ENCODE assay signal across 12 mouse cellular contexts in genomic region chr10:95291133-95291876, GRCm38 (mm10). TPM values are rescaled to one million over a fixed set of nuclear protein-coding genes. Genes with fewer than 3 reads are reported as not detected.
DNase-seq lines count a peak whose midpoint lies in the region; ATAC-seq and TF ChIP-seq lines count a peak whose summit lies in the region.
"Had no signal": no experiment of that assay in that cellular context is flagged by ENCODE, and none has a peak within 500 bp of the region (broad histone marks: within the 10 kb centered on the region; RNA-seq: fewer than 3 reads in every experiment).

No protein-coding gene starts in this region.

- no peak overlapping the region for H3K9ac ChIP-seq in lung, embryonic 15.5 days

- H3K27me3 ChIP-seq in lung, embryonic 15.5 days = no peaks in the 10 kb centered on the region

- no peak for TF ChIP-seq POLR2A in lung, adult 2 months (IDR thresholded peaks at IDR 0.05; ENCODE audit: borderline replicate concordance, extremely low read depth, low read depth, low read length)

- no peaks in the 10 kb centered on the region for H3K36me3 ChIP-seq in lung, embryonic 15.5 days

- no peak for TF ChIP-seq CTCF in lung, adult 2 months (IDR thresholded peaks at IDR 0.05; ENCODE audit: insufficient read depth, low read length)

- ATAC-seq in lung, embryonic 15.5 days (ENCODE audit: borderline replicate concordance, extremely low read depth, low FRiP score, low TSS enrichment) = peak; percentile 52; the same call in 1 of the 2 replicates
- ATAC-seq in granulocyte monocyte progenitor cell, adult 5-6 weeks (replicated peaks; ENCODE audit: poor library complexity, severe bottlenecking) = peak; percentile 91
- ATAC-seq: hindbrain, embryonic 16.5 days had no signal

- H3K4me3 ChIP-seq in lung, embryonic 15.5 days = no peak overlapping the region
- no peak overlapping the region for H3K4me3 ChIP-seq in lung, adult 2 months (replicated peaks; ENCODE audit: extremely low read depth, low read depth, low read length)

- no peak for DNase-seq in lung, adult 2 months
- peak; percentile 35 for DNase-seq in lung, postnatal 10 days
- DNase-seq in spleen, postnatal 36 days (ENCODE audit: low spot score in 2 of 2) = peak; percentile 66 to 70
- no peak for DNase-seq in ovary, adult 18-20 months (ENCODE audit: low spot score)
- DNase-seq in gastrocnemius, adult 18-20 months (ENCODE audit: low spot score) = no peak
- no peak for DNase-seq in thymus, postnatal 14 days
- DNase-seq: cerebellum, adult 9-11 months; kidney, adult 2 months had no signal

- H3K4me2 ChIP-seq in lung, embryonic 15.5 days = no peak overlapping the region
- H3K4me2 ChIP-seq: heart, embryonic 11.5 days had no signal

- H3K9me3 ChIP-seq in lung, embryonic 15.5 days = no peaks in the 10 kb centered on the region

- WGBS in lung, embryonic 15.5 days = 44% methylated on average over 13 of the region's 13 CpGs
- 60% methylated on average over 13 of the region's 13 CpGs for WGBS in lung, adult 2 months

- H3K4me1 ChIP-seq in lung, embryonic 15.5 days = peaks cover 13% of the 10 kb centered on the region
- H3K4me1 ChIP-seq in lung, adult 2 months (ENCODE audit: control insufficient read depth, insufficient read depth, low read length) = peaks cover 11% of the 10 kb centered on the region

- H3K27ac ChIP-seq in lung, embryonic 15.5 days = no peak overlapping the region

RNA-seq across cellular contexts. Expression of gene Cradd, which starts 32.6 kb away (rescaled TPM):
- polyA plus RNA-seq in lung, embryonic 15.5 days (2015; fragmentation: Nextera tagmentation; extraction: Ambion mirVana) = 12.7 and 12.9 TPM in 2 replicates
- polyA plus RNA-seq in lung, adult 2 months (2012; rRNA removed) = 21.0 and 21.8 TPM in 2 replicates
- 15.0 and 15.5 TPM in 2 replicates for total RNA-seq in granulocyte monocyte progenitor cell, adult 5-6 weeks (2014; fragmentation: Nextera tagmentation)
- total RNA-seq in granulocyte monocyte progenitor cell, adult 5-6 weeks (2017) = 3.3 and 5.3 TPM in 2 replicates
- total RNA-seq in gastrocnemius, adult 18-20 months (2021) = 10 to 100 TPM in 1 of 2 experiments, 1 to 10 TPM in 1; 9.5 to 11.3 TPM

Comparison
In these comparisons a context has a peak if more than half of its experiments do, and no peak if none do; other contexts are left out.
1. DNase-seq: peak in lung, postnatal 10 days (single experiment) and spleen, postnatal 36 days (2 of 2); none in lung, adult 2 months (single experiment), ovary, adult 18-20 months (single experiment), gastrocnemius, adult 18-20 months (single experiment) and thymus, postnatal 14 days (single experiment).